Mouse (Mus musculus) adipose tissue, adult 10 weeks (tissue): ENCODE results near the gene Olfr60. TPM values are rescaled to one million over a fixed set of nuclear protein-coding genes. Genes with fewer than 3 reads are reported as not detected.

Source experiments
- polyA plus RNA-seq: library from polyadenylated mRNA; stranded (reverse); fragments of 350-450 nt; fragmentation: Illumina TruSeq; extraction: RNeasy Lipid Tissue Mini Kit (QIAGEN cat#74804); gene quantifications from one replicate; pipeline ENCODE4 v1.2.3, GENCODE M21; 2014; ENCODE audit warnings: low read depth, low replicate concordance

Olfr60 gene
- not detected for polyA plus RNA-seq

DNA sequence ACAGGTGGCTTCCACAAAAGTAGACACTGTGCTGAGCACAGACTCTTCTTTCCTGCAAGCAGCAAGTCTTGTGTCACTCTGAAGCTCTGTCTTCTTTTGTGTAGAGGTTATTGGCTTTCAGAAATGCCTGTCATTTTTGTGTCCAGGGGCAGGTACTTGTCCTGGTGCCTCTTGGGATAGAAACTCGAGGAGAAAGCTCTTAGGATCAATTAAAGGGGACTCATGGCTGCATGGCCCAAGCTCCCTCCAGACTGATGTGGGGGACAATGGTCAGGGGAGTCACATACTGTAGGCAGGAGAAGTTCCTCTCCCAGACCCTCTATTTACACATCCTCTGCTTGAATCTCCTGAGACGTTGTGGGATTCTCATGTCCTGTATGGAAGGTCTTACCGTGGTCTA, at the start of gene Olfr60:
Olfr60 (minus strand) TSS at position 101 of the 400 bp plus-strand sequence.

DNA sequence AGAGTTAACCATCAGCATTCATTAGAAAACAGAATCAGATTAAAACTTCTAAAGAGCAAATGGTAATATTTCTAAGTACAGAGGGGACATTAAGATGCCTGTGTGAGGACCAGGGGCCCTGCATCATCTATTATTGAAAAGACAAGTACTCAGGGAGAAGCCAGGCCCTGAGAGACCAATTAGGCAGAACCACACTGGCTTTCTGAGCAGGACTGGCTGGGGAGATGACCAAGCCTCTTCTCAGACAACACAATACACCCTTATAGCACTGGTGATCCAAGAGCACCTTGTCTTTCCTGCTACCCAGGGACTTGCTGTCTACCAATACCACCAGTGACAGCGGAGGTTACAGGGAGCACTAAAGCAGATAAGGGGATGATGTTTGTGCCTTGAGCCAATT, 41.3 kb upstream of the Olfr60 start, which contains the start of gene Olfr531:
Olfr531 (minus strand) TSS at position 101 of the 400 bp plus-strand sequence.

DNA sequence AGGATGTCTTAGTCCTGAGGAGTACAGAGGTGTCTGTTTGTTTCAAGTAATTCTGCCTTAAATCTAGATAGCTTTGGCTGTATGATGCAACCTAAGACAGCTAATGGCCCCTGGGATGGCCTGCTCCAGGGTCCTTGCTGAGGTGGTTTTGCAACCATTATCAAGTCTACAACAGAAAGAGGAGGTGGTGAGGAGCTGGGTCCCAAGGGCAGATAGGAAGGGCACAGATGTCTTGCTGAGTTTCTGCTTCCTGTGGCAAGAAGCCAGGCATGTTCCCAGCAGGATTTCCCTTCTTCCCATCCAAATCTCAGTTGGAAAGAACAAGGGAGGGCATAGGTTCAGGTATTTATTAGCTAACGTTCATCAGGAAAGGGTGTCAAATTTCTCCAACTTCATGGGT, 14.8 kb upstream of the Olfr60 start, which contains the start of gene Olfr530:
Olfr530 (minus strand) TSS at position 101 of the 400 bp plus-strand sequence.

DNA sequence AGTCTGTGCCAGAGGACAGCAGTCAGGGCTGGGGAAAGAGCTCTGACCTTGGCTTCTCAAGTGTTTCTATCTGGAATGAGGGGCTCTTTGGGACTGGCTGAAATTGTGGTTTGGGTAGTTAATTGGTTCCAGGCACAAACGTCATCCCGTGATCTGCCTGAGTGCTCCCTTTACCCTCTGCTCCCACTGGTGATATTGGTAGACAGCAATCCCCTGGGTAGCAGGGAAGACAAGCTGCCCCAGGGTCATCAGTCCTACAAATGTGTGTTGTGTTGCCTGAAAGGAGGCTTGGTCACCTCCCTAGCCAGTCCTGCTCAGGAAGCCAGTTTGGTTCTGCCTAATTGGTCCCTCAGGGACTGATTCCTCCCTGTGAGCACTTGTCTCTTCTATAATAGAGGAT, 27.8 kb downstream of the Olfr60 start, which contains the start of gene Olfr527:
Olfr527 (plus strand) TSS at position 301 of the 400 bp plus-strand sequence.

DNA sequence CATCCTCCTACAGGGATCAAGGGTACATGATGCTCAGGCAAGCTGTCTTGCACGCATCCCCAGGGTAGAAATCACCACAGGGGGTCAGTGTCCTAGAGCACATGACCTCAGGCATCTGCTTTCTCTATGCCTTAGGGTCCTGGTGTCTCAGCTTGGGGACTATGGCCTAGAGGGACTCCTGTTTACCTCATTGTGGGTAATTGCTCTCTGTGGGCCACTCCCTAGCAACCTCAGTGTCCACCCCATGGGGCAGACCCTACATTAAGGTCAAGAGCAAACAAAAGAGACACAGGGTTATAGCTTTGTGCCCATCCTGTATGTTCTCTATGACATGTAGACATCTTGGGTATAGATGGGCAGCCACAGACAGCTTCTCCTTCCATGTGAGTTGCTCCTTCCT, 40.9 kb downstream of the Olfr60 start, which contains the start of gene Olfr525:
Olfr525 (plus strand) TSS at position 301 of the 400 bp plus-strand sequence.

Other genes with a start within 250 kb of the Olfr60 start
- 14.7 TPM for gene Paox, start 245.9 kb downstream of the Olfr60 start, polyA plus RNA-seq
- 181 TPM for gene Echs1, start 245.2 kb downstream of the Olfr60 start, polyA plus RNA-seq
- 26.6 TPM for gene Mtg1, start 224.1 kb downstream of the Olfr60 start, polyA plus RNA-seq
- 0.56 TPM for gene Sprn, start 206.8 kb downstream of the Olfr60 start, polyA plus RNA-seq
- not detected for gene Olfr522, start 196.9 kb downstream of the Olfr60 start, polyA plus RNA-seq
- gene Olfr523, start 188.5 kb downstream of the Olfr60 start, polyA plus RNA-seq, result not detected
- not detected for gene Olfr524, start 155.7 kb downstream of the Olfr60 start, polyA plus RNA-seq
- gene Cd163l1, start 143.4 kb downstream of the Olfr60 start, polyA plus RNA-seq, result 0.51 TPM
- not detected for gene 5830411N06Rik, start 114.4 kb downstream of the Olfr60 start, polyA plus RNA-seq
- not detected for gene Olfr525, start 40.8 kb downstream of the Olfr60 start, polyA plus RNA-seq
- not detected for gene Olfr527, start 27.7 kb downstream of the Olfr60 start, polyA plus RNA-seq
- gene Olfr530, start 14.7 kb upstream of the Olfr60 start, polyA plus RNA-seq, result not detected
- not detected for gene Olfr531, start 41.2 kb upstream of the Olfr60 start, polyA plus RNA-seq
- not detected for gene Olfr532, start 60.0 kb upstream of the Olfr60 start, polyA plus RNA-seq
- gene Olfr533, start 101.7 kb upstream of the Olfr60 start, polyA plus RNA-seq, result not detected
- not detected for gene Olfr535, start 122.5 kb upstream of the Olfr60 start, polyA plus RNA-seq
- gene Olfr536, start 145.7 kb upstream of the Olfr60 start, polyA plus RNA-seq, result 0.07 TPM
- gene Olfr538, start 206.2 kb upstream of the Olfr60 start, polyA plus RNA-seq, result not detected
- not detected for gene Olfr46, start 239.6 kb upstream of the Olfr60 start, polyA plus RNA-seq